Mouse (Mus musculus) stomach, embryonic 14.5 days (tissue): ENCODE measurements at regions not wholly inside any gene's neighbourhood (a gene's known extent, or its start where the extent isn't known, plus 50 kb on each side); places are given as distances from the start of the nearest gene placed in this dataset.

Source experiments
- ATAC-seq: fragments of 200-750 bp; cut with Nextera tagmentation; 2 replicates; pipeline ENCODE4 v1.8.0; 2017; ENCODE audit warnings: low read depth, moderate TSS enrichment; ENCODE audit not compliant: insufficient number of reproducible peaks, insufficient read depth, low FRiP score
- H3K27ac ChIP-seq: fragments of 300-500 bp; sonication (generic); 2 replicates; pipeline ENCODE4 v1.5.1; 2014; ENCODE audit warnings: mild to moderate bottlenecking, low read length, moderate library complexity, mixed read lengths
- H3K27me3 ChIP-seq: fragments of 300-500 bp; sonication (generic); 2 replicates; pipeline ENCODE4 v1.6.1; 2014; ENCODE audit warnings: low read length, control low read depth, mixed read lengths; ENCODE audit not compliant: control insufficient read depth, insufficient read depth
- H3K36me3 ChIP-seq: fragments of 300-500 bp; sonication (generic); 2 replicates; pipeline ENCODE4 v1.6.1; 2014; ENCODE audit warnings: mild to moderate bottlenecking, control low read depth, low read length, moderate library complexity, mixed read lengths; ENCODE audit not compliant: control insufficient read depth, insufficient read depth
- H3K4me1 ChIP-seq: fragments of 300-500 bp; sonication (generic); 2 replicates; pipeline ENCODE4 v1.6.1; 2014; ENCODE audit warnings: low read length, control low read depth, mixed read lengths; ENCODE audit not compliant: control insufficient read depth, insufficient read depth
- H3K4me2 ChIP-seq: fragments of 300-500 bp; sonication (generic); replicated peaks from 2 replicates; pipeline ENCODE4 v1.6.1; 2014; ENCODE audit warnings: low read depth, low read length, control low read depth
- H3K4me3 ChIP-seq: fragments of 300-500 bp; sonication (generic); 2 replicates; pipeline ENCODE4 v1.5.1; 2014; ENCODE audit warnings: low read depth, low read length, control low read depth
- H3K9ac ChIP-seq: fragments of 300-500 bp; sonication (generic); replicated peaks from 2 replicates; pipeline ENCODE4 v1.6.1; 2014; ENCODE audit warnings: low read depth, mild to moderate bottlenecking, control low read depth, low read length, moderate library complexity, mixed read lengths
- H3K9me3 ChIP-seq: fragments of 300-500 bp; sonication (generic); 2 replicates; pipeline ENCODE4 v1.6.1; 2016; ENCODE audit warnings: low read depth, low read length, control low read depth; ENCODE audit not compliant: control insufficient read depth
- WGBS: fragments of 180-500 bp; shearing (Covaris S2); extraction: QIAGEN DNeasy Blood & Tissue Kit; methylation state at CpG from one replicate; pipeline ENCODE4 v1.1.7; 2014; 5-methylcytosine and 5-hydroxymethylcytosine counted together

- Histone ChIP-seq H3K4me2 (peak overlapping the region; percentile 91), H3K27ac (no peak overlapping the region), H3K9ac (no peak overlapping the region), H3K27me3 (0 out of 2 replicates have a peak, but pooled peaks cover 3% of the 10 kb centered on the region), H3K36me3 (no peaks in the 10 kb centered on the region), H3K4me3 (peak overlapping the region; percentile 42), H3K4me1 (no peaks in the 10 kb centered on the region), H3K9me3 (no peaks in the 10 kb centered on the region)
- ATAC-seq = no peak
- WGBS = 14% methylated on average over 9 of the region's 9 CpGs
Observed at GRCm38 (mm10) chr6:71012436-71012822, 56.1 kb downstream of the Foxi3 start.

GRCm38 (mm10) chr6:71012823-71013461 is 56.6 kb downstream of the Foxi3 start:
- Histone ChIP-seq H3K9ac (0 out of 2 replicates have a peak overlapping the region, but pooled peaks have one; percentile 21), H3K4me2 (peak overlapping the region; percentile 91), H3K9me3 (no peaks in the 10 kb centered on the region), H3K27ac (no peak overlapping the region), H3K27me3 (0 out of 2 replicates have a peak, but pooled peaks cover 3% of the 10 kb centered on the region), H3K36me3 (no peaks in the 10 kb centered on the region), H3K4me1 (no peaks in the 10 kb centered on the region), H3K4me3 (peak overlapping the region; percentile 42)
- ATAC-seq = peak; percentile 91
- under 1% methylated on average over 38 of the region's 38 CpGs for WGBS

GRCm38 (mm10) chr6:71016388-71016787 is 60.1 kb downstream of the Foxi3 start:
- H3K9ac ChIP-seq = no peak overlapping the region
- WGBS = 6% methylated on average over 1 of the region's 1 CpGs

GRCm38 (mm10) chr6:71021353-71021752 is 65.0 kb downstream of the Foxi3 start:
- Histone ChIP-seq H3K27ac (no peak overlapping the region), H3K9me3 (no peaks in the 10 kb centered on the region), H3K4me2 (no peak overlapping the region), H3K9ac (no peak overlapping the region), H3K27me3 (0 out of 2 replicates have a peak, but pooled peaks cover 2% of the 10 kb centered on the region), H3K4me3 (no peak overlapping the region), H3K4me1 (no peaks in the 10 kb centered on the region), H3K36me3 (no peaks in the 10 kb centered on the region)
- ATAC-seq = no peak
- 29% methylated on average over 9 of the region's 9 CpGs for WGBS

More at GRCm38 (mm10) chr6:71016388-71016787, 60.1 kb downstream of the Foxi3 start:
- no peaks in the 10 kb centered on the region for H3K4me1 ChIP-seq
- no peak overlapping the region for H3K27ac ChIP-seq
- no peaks in the 10 kb centered on the region for H3K9me3 ChIP-seq
- 0 out of 2 replicates have a peak, but pooled peaks cover 3% of the 10 kb centered on the region for H3K27me3 ChIP-seq
- no peak overlapping the region for H3K4me2 ChIP-seq
- no peaks in the 10 kb centered on the region for H3K36me3 ChIP-seq
- no peak overlapping the region for H3K4me3 ChIP-seq
- no peak for ATAC-seq

GRCm38 (mm10) chr6:71025472-71025871 is 69.1 kb downstream of the Foxi3 start:
- H3K9me3 ChIP-seq = no peaks in the 10 kb centered on the region

GRCm38 (mm10) chr6:71029663-71030062 is 73.3 kb downstream of the Foxi3 start:
- Histone ChIP-seq H3K4me2 (no peak overlapping the region), H3K4me1 (no peaks in the 10 kb centered on the region), H3K36me3 (no peaks in the 10 kb centered on the region), H3K27ac (no peak overlapping the region), H3K4me3 (no peak overlapping the region), H3K9ac (no peak overlapping the region), H3K9me3 (no peaks in the 10 kb centered on the region), H3K27me3 (no peaks in the 10 kb centered on the region)
- ATAC-seq = no peak
- WGBS = 78% methylated on average over 6 of the region's 6 CpGs

More at GRCm38 (mm10) chr6:71025472-71025871, 69.1 kb downstream of the Foxi3 start:
- no peak overlapping the region for H3K4me3 ChIP-seq
- H3K27me3 ChIP-seq = no peaks in the 10 kb centered on the region
- no peaks in the 10 kb centered on the region for H3K36me3 ChIP-seq
- H3K4me2 ChIP-seq = no peak overlapping the region
- WGBS = 83% methylated on average over 4 of the region's 4 CpGs
- no peaks in the 10 kb centered on the region for H3K4me1 ChIP-seq
- no peak for ATAC-seq
- no peak overlapping the region for H3K27ac ChIP-seq
- H3K9ac ChIP-seq = no peak overlapping the region

- Histone ChIP-seq H3K9ac (no peak overlapping the region), H3K36me3 (no peaks in the 10 kb centered on the region), H3K4me2 (no peak overlapping the region), H3K27me3 (no peaks in the 10 kb centered on the region), H3K4me1 (no peaks in the 10 kb centered on the region), H3K4me3 (no peak overlapping the region), H3K27ac (no peak overlapping the region), H3K9me3 (no peaks in the 10 kb centered on the region)
- no peak for ATAC-seq
- 82% methylated on average over 5 of the region's 5 CpGs for WGBS
Observed at GRCm38 (mm10) chr6:71030541-71030940, 74.2 kb downstream of the Foxi3 start.

- WGBS = 88% methylated on average over 3 of the region's 3 CpGs
- H3K4me3 ChIP-seq = no peak overlapping the region
Observed at GRCm38 (mm10) chr6:71044241-71044640, 87.9 kb downstream of the Foxi3 start.

GRCm38 (mm10) chr6:71045261-71045660 is 88.9 kb downstream of the Foxi3 start:
- no peak for ATAC-seq
- WGBS = 82% methylated on average over 4 of the region's 4 CpGs
- H3K27me3 ChIP-seq = no peaks in the 10 kb centered on the region
- no peak overlapping the region for H3K27ac ChIP-seq
- no peaks in the 10 kb centered on the region for H3K4me1 ChIP-seq
- no peaks in the 10 kb centered on the region for H3K36me3 ChIP-seq
- H3K9ac ChIP-seq = no peak overlapping the region
- H3K4me3 ChIP-seq = no peak overlapping the region
- no peak overlapping the region for H3K4me2 ChIP-seq
- no peaks in the 10 kb centered on the region for H3K9me3 ChIP-seq

More at GRCm38 (mm10) chr6:71044241-71044640, 87.9 kb downstream of the Foxi3 start:
- Histone ChIP-seq H3K9me3 (no peaks in the 10 kb centered on the region), H3K9ac (no peak overlapping the region), H3K4me2 (no peak overlapping the region), H3K27me3 (no peaks in the 10 kb centered on the region), H3K36me3 (no peaks in the 10 kb centered on the region), H3K4me1 (no peaks in the 10 kb centered on the region), H3K27ac (no peak overlapping the region)
- ATAC-seq = no peak
